Mouse (Mus musculus) neutrophil, adult 5-6 weeks (primary cell): ENCODE measurements around the gene Zc3h18. TPM values are rescaled to one million over a fixed set of nuclear protein-coding genes. Genes with fewer than 3 reads are reported as not detected.

Experiments used
- ATAC-seq: fragments of 151-379, 151-347 bp; 2 replicates; pipeline ENCODE4 v1.8.0; 2017; ENCODE audit warnings: mild to moderate bottlenecking, moderate TSS enrichment; ENCODE audit not compliant: insufficient number of reproducible peaks, poor library complexity, low FRiP score, severe bottlenecking; ENCODE audit errors: extremely low read depth
- total RNA-seq: library from RNA; stranded (forward); fragments of 200-1000 nt; gene quantifications from 2 replicates; pipeline ENCODE4 v1.2.3, GENCODE M21; 2017

The Zc3h18 gene
- total RNA-seq, 1 experiment from 2014 or later: 75.5 TPM

DNA sequence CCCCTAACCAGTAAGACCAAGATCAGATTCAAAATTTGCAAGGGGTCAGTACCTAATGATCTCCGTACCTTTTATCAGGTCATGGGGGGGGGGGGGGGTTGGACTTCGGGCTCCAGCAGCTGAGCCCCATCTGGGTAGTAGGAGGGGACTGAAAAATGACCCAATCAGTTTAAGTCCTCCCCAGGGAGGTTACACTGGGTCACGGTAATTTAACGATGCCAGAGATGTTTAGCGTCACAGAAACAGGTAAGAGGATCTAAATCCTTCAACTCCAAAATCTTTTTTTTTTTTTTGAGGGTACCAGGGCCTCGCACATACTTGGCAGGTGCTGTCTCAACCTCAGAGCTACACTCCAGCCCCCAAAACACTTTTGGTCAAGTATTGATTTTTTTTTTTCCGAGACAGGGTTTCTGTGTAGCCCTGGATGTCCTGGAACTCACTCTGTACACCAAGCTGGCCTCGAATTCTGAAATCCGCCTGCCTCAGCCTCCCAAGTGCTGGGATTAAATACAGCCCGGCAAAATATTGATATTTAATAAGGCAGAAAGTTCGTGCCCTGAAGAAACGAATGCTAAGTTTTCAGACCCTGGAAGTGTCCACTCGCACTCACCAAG is 551 bp upstream of the Zc3h18 start:
- ATAC-seq: no peak

DNA sequence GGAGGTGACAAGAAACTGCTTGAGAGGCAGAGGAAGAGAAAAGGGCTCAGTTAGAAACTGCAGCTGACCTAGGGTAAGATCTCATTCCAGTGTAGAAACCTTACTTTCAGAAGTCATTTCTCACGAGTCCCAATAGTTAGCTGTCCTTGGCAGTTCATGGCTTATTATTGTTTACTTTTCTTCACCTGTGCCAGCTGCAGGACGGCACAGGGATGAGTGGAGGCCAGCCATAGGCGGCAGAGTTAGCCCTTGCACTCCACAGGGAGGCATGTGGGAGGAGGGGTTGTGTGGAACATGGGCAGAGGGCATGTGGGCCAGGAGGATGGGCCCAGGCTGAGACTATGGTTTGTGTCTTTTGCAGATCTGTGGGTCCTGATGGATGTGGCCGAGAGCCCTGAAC is 6.6 kb downstream of the Zc3h18 start:
- no peak for ATAC-seq

DNA sequence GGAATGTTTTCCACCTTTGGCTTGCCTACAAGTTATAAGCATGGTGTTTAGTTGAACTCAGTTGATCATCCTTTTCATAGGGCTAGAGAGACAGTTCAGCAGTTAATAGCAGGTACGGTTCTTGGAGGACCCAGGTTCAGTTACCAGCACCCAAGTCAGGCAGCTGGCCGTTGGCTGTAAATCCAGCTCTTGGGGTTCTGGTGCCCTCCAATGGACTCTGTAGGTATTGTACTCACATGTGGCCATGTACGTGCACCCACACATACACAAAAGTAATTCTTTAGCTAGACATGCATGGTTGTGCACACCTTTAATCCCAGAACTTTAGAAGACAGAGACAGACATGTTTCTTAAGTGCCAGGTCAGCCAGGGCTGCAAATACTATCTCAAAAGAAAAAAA is 12.9 kb downstream of the Zc3h18 start:
- ATAC-seq: no peak

DNA sequence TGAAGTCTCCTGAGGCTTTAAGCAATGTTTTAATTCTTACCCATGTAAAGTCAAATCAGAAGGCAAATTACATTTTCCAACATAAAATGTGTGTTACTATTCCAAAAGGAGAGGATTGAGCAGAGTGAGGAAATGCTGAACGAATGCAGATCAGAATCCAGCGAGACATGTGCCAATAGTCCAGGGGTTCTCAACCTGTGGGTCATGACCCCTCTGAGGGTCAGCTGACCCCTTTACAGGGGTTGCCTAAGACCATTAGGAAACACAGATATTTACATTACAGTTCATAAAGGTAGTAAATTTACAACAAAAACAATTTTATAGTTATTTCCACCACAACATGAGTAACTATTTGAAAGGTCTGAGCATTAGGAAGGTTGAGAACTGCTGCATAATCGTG is 14.3 kb downstream of the Zc3h18 start:
- ATAC-seq: no peak

DNA sequence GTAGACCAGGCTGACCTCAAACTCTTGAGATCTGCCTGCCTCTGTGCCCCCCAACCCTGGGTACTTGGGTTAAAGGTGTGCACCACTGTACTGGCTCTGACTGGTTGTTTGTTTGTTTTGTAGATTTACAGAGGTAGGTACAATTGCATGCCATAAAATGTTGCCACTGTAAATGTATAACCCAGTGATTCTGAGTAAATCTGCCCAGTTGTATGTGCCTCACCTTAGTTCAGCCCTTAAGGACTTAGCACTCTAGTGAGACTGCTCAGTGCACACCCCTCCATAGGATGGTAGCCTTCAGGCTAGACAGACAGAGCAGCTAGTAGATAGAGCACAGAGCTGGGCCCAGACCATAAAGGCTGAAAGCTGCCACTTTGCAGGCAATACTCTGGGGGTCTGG is 17.3 kb downstream of the Zc3h18 start:
- ATAC-seq: no peak

DNA sequence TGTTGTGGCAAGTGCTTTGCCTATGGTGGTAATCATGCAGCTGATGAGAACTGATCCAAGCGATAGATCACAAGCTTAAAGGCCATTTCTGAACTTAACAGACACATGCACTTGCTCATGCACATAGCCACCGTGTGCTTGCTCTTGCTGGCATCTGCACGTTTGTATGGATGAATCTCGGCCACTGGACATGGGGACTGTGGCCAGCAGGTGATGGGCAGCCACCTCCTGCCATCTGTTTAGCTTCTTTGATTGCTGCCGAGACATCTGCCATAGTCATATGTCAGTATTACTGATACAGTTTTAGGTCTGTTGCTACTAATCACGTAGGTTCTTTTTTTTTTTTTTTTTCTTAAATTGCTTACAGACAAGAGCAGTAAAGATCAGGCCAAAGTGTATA is 18.9 kb downstream of the Zc3h18 start:
- ATAC-seq: no peak

DNA sequence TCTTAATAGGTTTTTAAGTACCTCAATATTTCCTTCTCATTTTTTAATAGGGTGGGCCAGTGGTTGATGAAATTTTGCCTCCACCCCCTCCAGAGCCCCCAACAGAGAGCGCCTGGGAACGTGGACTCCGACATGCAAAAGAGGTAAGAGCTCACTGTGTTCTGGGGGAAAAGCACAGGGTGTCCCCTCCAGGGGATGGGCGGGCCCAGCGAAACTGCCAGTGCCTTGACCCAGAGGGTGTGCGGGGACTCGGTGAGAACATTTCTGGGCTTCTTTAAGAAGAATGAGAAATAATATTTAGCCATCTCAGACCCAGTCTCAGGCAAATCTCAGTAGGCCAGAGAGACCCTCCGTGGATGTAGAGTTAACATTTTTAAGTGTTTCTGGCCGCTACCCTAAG is 21.8 kb downstream of the Zc3h18 start:
- no peak for ATAC-seq

DNA sequence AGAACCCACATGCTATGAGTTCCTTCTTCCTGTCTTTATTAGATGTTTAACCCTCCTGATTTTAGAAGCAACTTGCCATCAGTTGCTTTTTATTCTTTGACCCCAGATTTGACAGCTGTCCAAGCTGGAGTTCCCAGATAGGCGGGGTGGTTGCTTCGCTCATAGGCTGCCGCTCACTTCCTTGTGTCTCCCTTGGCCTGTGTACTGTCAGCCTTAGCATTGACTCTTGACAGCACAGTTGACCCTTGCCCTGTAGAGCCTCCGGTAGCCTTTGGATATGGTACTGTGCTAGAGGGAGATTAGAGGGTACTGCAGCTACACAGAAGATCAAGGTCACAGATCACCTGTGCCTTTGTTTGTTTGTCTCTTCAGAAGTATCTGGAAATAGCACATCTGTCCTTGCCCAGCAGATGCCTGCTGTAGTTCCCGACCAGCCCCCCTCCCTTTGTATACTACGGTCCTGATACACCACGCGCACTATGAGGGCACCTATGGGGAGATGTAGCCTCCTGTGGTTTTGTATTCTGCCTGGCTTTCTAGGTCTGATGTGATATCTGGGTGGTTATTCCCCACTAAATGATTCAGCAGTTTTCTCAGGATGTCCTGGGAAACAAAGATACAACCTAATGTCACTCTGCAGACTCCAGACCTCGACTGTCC is 28.9 kb downstream of the Zc3h18 start:
- no peak for ATAC-seq

DNA sequence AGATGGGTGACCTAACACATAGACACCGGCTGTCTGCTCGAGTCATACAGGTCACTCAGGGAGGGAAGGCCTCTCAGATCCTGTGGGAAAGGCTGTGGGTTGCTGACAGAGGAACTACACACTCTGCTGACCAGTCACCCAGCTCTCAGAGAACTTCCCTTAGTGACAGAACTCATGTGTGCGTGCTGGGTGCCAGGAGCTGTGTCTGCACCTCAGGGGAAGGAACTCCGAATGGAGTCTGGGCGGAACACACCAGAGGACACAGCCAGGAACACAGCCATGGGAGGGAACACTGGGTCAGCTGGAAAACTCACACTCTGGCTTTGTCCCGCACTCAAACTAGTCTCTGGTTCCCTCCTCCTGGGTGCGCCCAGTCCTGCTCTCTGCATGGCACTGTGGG is 31.3 kb downstream of the Zc3h18 start:
- ATAC-seq: no peak

DNA sequence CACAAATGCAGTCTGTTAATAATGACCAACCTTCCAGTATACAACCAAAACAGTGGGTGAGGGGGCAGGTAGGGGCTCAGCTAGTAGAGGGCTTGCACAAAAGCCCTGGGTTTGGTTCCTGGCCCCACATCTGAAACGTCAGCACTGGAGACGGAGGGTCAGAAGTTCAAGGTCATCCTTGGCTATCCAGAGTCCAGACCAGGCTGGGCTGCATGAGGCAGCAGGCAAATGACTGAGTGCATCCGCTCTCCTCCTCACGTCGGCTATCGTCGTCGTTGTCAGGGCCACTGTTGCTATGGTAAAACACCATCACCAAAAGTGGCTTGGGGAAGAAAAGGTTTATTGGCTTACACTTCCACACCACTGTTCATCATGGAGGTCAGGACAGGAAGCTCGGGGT is 37.9 kb downstream of the Zc3h18 start:
- no peak for ATAC-seq

DNA sequence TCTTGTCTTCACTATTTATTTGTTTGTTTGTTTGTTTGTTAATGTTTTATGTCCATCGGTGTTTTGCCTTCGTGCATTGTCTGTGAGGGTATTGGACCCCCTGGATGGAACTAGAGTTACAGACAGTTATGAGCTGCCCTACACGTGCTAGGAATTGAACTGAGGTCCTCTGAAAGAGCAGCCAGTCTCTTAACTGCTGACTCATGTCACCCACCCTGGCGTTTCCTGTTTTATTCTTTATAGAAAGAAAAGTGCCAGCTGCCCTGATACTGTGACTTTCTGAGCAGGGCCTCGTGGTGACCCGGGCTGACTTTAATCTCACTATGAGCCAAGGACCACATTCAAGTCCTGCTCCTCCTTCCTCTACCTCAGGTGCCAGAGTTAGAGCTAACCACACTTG is 39.1 kb downstream of the Zc3h18 start:
- ATAC-seq: no peak

DNA sequence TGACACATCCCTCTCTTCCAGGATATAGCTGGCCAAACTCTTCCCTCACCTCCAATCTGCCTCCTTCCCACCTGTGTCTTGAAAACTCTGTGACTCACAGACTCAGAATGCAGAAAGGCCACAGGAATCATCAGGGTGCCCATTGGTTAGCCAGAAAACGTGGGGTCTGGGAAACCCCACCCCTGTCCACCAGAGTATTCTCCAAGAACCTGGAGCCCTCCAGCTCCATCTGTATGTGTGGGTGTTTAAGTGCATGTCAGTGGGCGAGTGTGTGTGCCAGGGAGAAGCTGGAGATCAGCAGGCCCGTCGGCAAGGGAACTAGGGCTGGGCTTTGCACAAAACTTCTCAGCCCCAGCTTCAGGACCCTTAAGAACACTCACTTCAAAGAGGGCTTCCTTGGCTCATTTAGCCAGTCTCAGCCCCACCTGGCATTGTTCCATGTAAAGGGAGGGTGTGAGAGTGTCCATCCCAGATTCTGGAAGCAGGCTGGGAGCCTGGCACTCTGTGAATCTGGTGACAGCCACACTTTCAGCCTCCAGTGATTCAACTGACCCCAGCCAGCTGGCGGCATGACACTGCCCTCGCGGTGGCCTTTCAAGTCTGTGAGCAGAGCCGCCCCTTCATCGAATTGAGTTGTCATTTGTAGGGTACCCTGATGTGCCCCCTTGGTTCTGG is 43.6 kb downstream of the Zc3h18 start:
- ATAC-seq: no peak

DNA sequence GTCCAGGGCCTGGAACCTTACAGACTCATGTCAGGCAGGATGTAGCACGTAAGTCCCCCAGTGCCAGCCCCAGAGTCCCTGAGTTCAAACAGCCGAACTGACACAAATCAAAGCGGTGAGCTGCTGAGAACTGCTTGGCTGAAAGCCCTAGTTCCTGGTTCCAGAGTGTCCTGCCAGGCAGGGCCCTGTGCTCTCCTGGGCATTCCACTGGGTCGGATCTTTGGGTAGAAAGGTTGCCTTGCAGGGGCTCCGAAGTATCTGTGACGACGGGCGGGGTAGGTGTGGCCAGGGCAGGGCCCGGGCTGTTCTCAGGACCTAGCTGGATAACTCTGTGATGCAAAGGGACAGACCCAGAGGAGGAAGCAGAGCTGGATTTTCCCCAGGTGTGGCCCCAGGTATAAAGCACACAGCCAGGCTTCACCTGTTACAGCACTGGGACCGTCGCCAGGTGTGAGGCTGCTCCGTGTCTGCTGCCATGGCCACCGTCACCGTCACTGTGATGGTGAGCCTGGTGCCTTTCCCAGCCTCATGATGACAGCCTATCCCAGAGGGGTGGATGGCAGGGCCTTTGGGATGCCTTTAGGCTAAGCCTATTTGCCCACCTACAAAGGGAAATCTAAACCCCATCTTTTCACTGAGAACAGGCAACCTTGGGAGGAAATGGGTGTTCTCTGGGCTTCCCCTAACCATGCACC is 45.1 kb downstream of the Zc3h18 start, which contains the start of gene Il17c:
Gene Il17c, plus strand, starts transcription at position 645 of the 695 bp plus-strand sequence.
- ATAC-seq: no peak

DNA sequence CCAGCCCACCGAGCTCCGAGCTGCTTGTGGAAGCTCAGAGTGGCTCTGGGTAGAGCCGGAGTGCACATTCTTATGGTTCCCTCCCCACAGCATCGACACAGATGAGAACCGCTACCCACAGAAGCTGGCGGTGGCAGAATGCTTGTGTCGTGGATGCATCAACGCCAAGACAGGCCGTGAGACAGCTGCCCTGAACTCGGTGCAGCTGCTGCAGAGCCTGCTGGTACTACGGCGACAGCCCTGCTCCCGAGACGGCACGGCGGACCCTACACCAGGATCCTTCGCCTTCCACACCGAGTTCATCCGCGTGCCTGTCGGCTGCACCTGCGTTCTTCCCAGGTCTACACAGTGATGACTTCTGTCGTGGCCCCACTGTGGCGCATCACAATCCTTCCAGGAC is 46.8 kb downstream of the Zc3h18 start:
- ATAC-seq: no peak

DNA sequence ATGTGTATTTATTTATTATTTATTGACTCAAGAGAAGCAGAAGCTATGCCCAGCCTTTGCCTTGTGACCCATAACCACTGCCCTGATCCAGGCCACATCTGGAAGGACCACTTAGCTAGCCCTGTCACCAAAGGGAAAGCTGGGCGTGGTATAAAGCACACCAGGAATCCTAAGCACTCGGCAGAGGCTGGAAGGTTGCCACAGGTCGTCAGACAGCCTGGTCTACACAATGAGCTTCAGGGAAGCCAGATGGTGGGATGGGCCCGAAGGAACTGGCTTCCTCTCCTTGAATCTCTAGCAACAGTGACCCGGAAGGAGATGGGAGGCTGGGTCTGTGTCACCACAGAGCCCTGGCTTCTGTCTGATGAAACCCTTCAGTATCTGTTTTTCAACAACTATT is 47.2 kb downstream of the Zc3h18 start:
- no peak for ATAC-seq

DNA sequence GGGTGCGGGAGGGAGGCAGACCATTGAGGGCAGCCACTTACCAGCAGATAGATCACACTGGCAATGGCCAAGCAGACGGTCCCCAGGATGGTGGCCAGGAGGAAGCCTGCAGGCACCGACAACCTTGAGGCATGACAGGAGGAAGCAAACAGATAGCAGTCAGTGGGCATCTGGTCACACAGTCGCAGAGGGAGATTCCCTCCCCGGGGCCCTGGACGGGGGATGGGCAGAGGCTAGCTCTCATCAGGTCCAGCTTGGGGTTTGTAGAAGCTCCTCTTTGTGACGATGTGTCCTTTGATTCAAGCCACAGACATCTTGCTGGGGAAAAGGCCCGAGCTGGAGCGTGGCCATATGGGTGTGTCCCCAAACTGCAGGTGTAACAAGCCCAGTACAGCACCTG is 49.7 kb downstream of the Zc3h18 start:
- no peak for ATAC-seq

DNA sequence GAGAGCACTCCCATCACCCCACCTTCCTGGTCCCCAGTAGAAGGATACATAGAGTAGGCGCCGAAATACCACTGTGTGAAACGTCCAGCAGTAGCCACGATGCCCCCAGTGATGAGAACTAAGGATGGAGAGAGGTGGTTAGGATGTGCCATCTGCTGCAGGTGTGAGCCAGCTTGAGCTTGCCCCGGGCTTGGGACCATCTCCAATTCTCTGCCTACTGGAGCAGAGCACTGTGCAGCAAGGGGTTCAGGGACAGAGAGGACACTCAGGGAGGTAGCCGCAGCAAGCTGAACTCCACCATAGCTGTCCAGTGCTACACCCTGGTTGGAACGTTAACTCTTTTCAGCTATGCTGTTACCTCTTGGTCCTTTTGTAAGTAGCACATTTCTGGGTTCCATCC is 51.2 kb downstream of the Zc3h18 start:
- ATAC-seq: no peak

DNA sequence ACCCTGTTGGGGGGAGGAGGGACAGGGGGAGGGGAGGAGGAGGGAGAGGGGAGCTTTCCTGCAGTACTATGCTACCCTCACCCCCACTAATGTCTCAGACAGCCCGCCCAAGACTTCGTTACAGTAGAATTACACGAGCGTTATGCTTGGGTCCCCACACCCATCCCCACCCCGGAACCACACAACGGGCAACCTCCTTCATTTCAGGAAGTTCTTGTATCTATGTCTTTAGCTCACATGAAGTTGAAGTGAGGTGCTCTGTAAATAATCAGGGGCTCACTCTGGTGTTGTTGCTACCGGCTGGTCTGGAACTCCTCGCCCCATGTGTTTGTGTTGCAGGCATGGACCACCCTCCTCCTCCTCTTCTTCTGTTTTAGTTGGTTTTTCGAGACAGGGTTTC is 51.8 kb downstream of the Zc3h18 start:
- ATAC-seq: no peak; the same call in 1 of the 2 replicates

DNA sequence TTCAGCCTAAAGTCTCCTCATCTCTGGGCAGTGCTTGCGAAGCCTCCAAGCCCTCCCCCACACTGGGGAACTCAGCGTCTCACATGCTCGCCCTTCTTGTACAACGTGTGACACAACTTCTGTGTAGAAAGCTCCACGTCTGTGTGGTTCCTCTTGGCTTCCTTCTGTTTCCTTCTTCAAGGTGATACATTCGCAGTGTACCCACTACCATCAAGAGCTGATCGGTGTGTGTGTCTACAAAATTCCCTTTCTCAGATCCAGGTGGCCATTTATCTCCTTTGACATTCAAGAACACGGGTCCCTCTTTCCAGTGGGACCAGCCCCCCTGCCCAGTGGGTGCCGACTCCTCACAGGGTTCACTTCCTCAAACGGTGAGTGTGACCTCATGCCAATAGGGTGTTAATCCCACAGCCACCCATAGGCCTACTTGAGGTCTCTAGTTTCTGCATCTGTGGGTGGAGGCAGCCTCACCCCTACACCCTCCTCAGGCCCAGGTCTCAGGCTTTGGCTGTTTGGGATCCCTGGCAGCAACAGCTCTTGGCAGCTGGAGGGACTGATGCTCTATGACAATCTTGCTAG is 53.7 kb downstream of the Zc3h18 start:
- ATAC-seq: peak; percentile 72

DNA sequence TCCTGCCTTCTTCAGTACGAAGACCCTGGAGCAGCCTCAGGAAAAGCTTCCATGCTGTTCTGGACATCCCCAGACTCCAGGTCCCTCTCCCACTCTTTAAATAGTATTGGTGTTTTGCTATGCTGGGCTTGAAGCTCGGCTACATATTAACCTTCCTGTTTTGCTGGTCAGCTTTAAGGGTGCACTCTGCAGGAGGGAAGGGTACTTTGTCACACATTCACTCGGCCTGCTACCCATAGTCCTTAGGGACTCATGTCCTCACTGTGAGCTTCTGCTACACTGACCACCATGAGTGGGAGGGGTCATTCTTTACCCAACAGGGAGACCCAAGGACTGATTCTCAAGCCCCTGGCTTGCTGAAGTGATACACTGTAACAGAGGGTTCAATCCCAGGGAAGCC is 54.2 kb downstream of the Zc3h18 start:
- no peak for ATAC-seq
